Mouse (Mus musculus) hindbrain, embryonic 11.5 days (tissue): ENCODE results near the gene Cyb561d1. TPM values are rescaled to one million over a fixed set of nuclear protein-coding genes. Genes with fewer than 3 reads are reported as not detected.

Experiments
- ATAC-seq: fragments of 200-750 bp; cut with Nextera tagmentation; 2 replicates; pipeline ENCODE4 v1.8.0; 2017; ENCODE audit warnings: mild to moderate bottlenecking, moderate TSS enrichment, moderate library complexity; ENCODE audit not compliant: low FRiP score
- DNase-seq: peaks from one replicate; pipeline ENCODE4 v3.0.0-alpha.2; 2015; ENCODE audit warnings: low spot score
- H3K27ac ChIP-seq: fragments of 300-500 bp; sonication (generic); 2 replicates; pipeline ENCODE4 v1.5.1; 2014; ENCODE audit warnings: mild to moderate bottlenecking, low read depth, low read length
- H3K27me3 ChIP-seq: fragments of 300-500 bp; sonication (generic); 2 replicates; pipeline ENCODE4 v1.6.1; 2014; ENCODE audit warnings: mild to moderate bottlenecking, low read length, moderate library complexity, mixed read lengths; ENCODE audit not compliant: control insufficient read depth, insufficient read depth
- H3K36me3 ChIP-seq: fragments of 300-500 bp; sonication (generic); 2 replicates; pipeline ENCODE4 v1.6.1; 2014; ENCODE audit warnings: mild to moderate bottlenecking, low read length, moderate library complexity, mixed read lengths; ENCODE audit not compliant: control insufficient read depth, insufficient read depth
- H3K4me1 ChIP-seq: fragments of 300-500 bp; sonication (generic); replicated peaks from 2 replicates; pipeline ENCODE4 v1.6.1; 2014; ENCODE audit warnings: low read length, mixed read lengths; ENCODE audit not compliant: control insufficient read depth, insufficient read depth
- H3K4me2 ChIP-seq: fragments of 300-500 bp; sonication (generic); replicated peaks from 2 replicates; pipeline ENCODE4 v1.6.1; 2014; ENCODE audit warnings: mild to moderate bottlenecking, low read depth, low read length
- H3K4me3 ChIP-seq: fragments of 300-500 bp; sonication (generic); 2 replicates; pipeline ENCODE4 v1.5.1; 2014; ENCODE audit warnings: low read depth, low read length
- H3K9ac ChIP-seq: fragments of 300-500 bp; sonication (generic); 2 replicates; pipeline ENCODE4 v1.6.1; 2014; ENCODE audit warnings: low read depth, low read length
- H3K9me3 ChIP-seq: fragments of 300-500 bp; sonication (generic); 2 replicates; pipeline ENCODE4 v1.6.1; 2016; ENCODE audit warnings: low read length; ENCODE audit not compliant: control insufficient read depth
- WGBS: fragments of 180-500 bp; shearing (Covaris S2); extraction: QIAGEN DNeasy Blood & Tissue Kit; methylation state at CpG from one replicate; pipeline ENCODE4 v1.1.7; 2014; 5-methylcytosine and 5-hydroxymethylcytosine counted together
- polyA plus RNA-seq: library from polyadenylated mRNA; unstranded; fragments of >200 nt; fragmentation: Nextera tagmentation; extraction: Ambion mirVana; gene quantifications from 2 replicates; pipeline ENCODE4 v1.2.1, GENCODE M21; 2014

Gene Cyb561d1
- polyA plus RNA-seq, 1 experiment from 2014 or later, result 2.6 TPM

DNA sequence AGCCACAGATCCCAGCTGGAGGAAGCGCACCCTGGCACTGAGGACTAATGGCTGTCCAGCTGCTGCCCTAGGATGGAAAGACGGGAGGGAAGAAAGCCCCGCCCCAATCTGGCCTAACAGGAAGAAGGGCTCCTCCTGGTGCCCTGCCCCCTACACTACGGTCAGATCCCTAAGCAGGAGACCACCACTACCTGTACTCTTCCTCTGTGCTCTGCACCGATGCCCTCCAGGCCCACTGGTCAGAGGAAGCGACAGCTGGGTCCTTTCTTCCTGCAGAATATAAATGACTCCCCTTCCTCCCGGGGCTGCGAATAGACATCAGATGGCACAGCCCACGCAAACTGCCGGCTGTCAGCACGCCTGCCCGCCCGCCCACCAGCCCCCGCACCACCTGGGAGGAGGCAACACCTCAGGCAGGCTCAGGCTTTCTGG is 3.9 kb downstream of the Cyb561d1 start:
- peak; percentile 68 for ATAC-seq
- Histone ChIP-seq H3K4me1 (peaks cover 14% of the 10 kb centered on the region), H3K9me3 (no peaks in the 10 kb centered on the region), H3K4me3 (no peak overlapping the region), H3K36me3 (no peaks in the 10 kb centered on the region), H3K4me2 (0 out of 2 replicates have a peak overlapping the region, but pooled peaks have one; percentile 9), H3K27ac (peak overlapping the region; percentile 68), H3K9ac (no peak overlapping the region), H3K27me3 (no peaks in the 10 kb centered on the region)
- WGBS, result 16% methylated on average over 14 of the region's 14 CpGs
- peak; percentile 76 for DNase-seq

DNA sequence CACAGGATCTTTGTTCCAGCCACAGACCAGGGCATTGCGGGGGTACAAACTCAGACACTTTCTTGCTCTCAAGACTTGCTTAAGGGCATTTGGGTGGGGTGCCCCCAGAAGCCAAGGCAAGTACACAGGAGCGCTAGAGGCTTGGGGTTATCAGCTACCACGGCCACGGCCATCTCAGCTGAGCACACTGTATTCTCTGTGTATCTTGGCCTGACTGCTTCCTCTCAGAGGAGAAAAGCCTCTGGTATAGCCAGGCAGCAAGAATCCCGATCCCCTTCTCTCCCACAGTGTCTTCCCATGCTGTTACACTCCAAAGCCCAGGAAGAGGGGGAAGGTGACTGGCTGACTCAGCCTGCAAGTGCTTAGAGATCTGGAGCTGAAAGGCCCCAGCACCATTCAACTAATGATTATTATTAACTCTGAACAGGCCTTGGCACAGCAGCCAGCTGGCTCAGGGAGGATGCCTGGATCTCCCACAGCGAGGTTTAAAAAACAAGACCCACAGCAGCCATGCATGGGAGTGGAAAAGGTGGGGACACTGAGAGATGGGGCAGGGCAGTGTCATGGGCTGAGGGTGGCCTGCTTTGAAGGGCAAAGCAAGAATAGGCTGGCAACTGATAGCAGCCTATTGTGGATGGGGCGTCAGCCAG is 4.9 kb downstream of the Cyb561d1 start:
- no peak for ATAC-seq
- peaks cover 11% of the 10 kb centered on the region for H3K4me1 ChIP-seq
- WGBS, result 80% methylated on average over 7 of the region's 7 CpGs
- no peaks in the 10 kb centered on the region for H3K36me3 ChIP-seq
- H3K27ac ChIP-seq, result peak overlapping the region; percentile 68
- no peak overlapping the region for H3K4me3 ChIP-seq
- DNase-seq, result no peak
- peak overlapping the region; percentile 20; the same call in 1 of the 2 replicates for H3K9ac ChIP-seq
- no peaks in the 10 kb centered on the region for H3K9me3 ChIP-seq
- H3K27me3 ChIP-seq, result no peaks in the 10 kb centered on the region
- no peak overlapping the region for H3K4me2 ChIP-seq

DNA sequence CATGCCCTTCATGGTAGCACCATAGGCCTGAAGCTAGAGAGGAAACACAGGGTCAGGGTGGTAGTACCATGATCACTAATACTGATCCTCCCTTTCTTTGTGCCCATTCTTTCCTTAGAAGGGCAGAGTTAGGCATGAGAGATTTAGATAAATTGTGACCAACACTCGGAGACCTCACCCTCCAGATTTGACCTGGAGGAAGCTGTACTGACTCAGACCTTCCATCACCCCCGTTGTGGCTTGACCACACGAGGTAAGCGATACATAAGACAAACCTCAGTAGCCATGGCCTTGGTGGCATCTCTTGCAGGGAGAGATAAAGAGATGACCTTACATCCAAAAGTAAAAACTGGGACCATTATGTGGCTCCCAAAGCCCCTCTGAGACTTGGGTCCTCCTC is 5.7 kb downstream of the Cyb561d1 start:
- WGBS, result 86% methylated on average over 4 of the region's 4 CpGs
- DNase-seq (no peak), ATAC-seq (no peak)
- Histone ChIP-seq H3K27ac (no peak overlapping the region), H3K36me3 (no peaks in the 10 kb centered on the region), H3K4me3 (no peak overlapping the region), H3K4me2 (no peak overlapping the region), H3K4me1 (peaks cover 11% of the 10 kb centered on the region), H3K27me3 (no peaks in the 10 kb centered on the region), H3K9me3 (no peaks in the 10 kb centered on the region), H3K9ac (no peak overlapping the region)

DNA sequence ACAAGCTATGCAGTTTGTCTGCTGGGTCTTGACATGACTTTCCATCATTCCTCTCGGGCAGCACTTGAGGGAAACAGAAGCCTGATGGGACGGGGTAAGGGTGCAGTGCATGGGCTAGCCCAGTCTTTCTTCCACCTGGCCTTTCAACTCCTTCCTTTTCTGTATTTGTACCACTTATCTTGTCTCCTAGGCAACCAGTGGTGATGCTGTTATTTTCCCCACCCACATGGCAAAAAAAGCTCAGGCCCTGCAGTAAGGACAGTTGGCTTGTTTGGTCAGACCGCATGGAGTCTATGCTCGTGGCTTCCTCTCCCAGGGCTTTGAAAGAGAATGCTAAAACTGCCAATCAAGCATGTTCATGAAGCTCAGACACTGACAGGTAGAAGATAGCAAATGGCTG is 7.3 kb downstream of the Cyb561d1 start:
- 78% methylated on average over 4 of the region's 4 CpGs for WGBS
- ATAC-seq (no peak), DNase-seq (no peak)
- Histone ChIP-seq H3K4me2 (no peak overlapping the region), H3K4me1 (peaks cover 11% of the 10 kb centered on the region), H3K9me3 (no peaks in the 10 kb centered on the region), H3K27ac (no peak overlapping the region), H3K27me3 (no peaks in the 10 kb centered on the region), H3K4me3 (no peak overlapping the region), H3K9ac (no peak overlapping the region), H3K36me3 (no peaks in the 10 kb centered on the region)

DNA sequence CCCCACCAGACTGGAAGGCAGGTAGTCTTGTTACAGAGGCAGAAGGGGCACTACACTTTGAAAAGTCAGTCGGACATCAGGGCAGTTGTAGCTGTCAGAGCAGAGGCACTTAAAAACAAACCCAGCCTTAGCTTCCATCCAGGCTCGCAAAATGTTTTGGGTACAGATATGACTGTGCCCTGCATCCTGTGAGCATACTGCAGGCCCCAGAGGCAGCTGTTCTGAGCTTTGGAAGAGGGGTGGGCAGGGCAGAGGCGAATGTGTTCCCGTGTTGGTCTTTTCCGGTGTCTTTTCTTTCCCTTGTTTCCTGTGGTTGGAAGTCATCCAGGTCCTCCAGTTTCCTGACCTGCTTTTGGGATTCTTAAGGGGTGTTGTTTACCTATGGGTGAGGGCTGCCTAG is 11.1 kb downstream of the Cyb561d1 start:
- no peaks in the 10 kb centered on the region for H3K9me3 ChIP-seq
- no peaks in the 10 kb centered on the region for H3K36me3 ChIP-seq
- WGBS, result 81% methylated on average over 5 of the region's 5 CpGs
- no peaks in the 10 kb centered on the region for H3K27me3 ChIP-seq
- no peak overlapping the region for H3K4me3 ChIP-seq
- DNase-seq (no peak), ATAC-seq (no peak)
- no peaks in the 10 kb centered on the region; the same call in 1 of the 2 replicates for H3K4me1 ChIP-seq
- peak overlapping the region; percentile 7; the same call in 1 of the 2 replicates for H3K9ac ChIP-seq
- no peak overlapping the region for H3K27ac ChIP-seq
- no peak overlapping the region for H3K4me2 ChIP-seq

DNA sequence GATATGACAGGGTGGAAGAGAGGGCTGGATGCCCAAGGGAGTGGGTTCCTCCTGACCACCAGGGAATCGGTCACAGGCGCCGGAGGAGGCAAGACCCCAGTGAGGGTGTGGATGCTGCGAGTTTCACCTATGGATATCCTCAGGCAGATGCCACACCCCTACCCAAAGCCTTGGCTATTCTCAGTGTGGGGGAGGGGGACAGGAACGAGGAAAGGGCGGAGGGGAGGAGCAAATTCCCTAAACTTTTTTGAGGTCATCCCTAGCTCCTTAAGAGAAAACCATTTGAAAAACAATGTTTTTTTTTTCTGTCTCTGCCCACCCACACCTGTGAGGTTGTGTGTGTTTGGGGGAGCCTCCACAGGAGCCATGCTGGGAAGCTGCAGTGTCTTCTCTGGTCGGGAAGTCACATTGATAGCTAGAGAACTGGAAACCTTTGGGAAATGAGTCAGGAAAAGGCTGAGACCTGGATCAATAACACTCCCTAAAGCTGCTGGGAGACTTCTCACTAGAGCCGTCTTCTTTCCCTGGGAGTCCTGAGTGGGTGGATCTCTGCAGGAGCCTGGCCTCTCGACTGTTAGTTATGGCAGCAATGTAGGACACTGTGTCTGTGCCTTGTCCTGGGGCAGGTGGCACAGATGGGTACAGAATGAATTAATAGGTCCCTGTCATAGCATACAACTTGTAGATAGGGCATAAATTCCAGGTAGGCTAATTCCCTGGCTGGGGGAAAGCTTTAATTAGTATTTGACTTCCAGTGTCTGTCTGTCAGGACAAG is 12.1 kb downstream of the Cyb561d1 start:
- H3K9ac ChIP-seq, result no peak overlapping the region
- H3K9me3 ChIP-seq, result no peaks in the 10 kb centered on the region
- no peaks in the 10 kb centered on the region; the same call in 1 of the 2 replicates for H3K4me1 ChIP-seq
- H3K36me3 ChIP-seq, result no peaks in the 10 kb centered on the region
- H3K27ac ChIP-seq, result no peak overlapping the region
- ATAC-seq (no peak), DNase-seq (no peak)
- H3K4me2 ChIP-seq, result no peak overlapping the region
- 71% methylated on average over 9 of the region's 9 CpGs for WGBS
- no peak overlapping the region for H3K4me3 ChIP-seq
- no peaks in the 10 kb centered on the region for H3K27me3 ChIP-seq

DNA sequence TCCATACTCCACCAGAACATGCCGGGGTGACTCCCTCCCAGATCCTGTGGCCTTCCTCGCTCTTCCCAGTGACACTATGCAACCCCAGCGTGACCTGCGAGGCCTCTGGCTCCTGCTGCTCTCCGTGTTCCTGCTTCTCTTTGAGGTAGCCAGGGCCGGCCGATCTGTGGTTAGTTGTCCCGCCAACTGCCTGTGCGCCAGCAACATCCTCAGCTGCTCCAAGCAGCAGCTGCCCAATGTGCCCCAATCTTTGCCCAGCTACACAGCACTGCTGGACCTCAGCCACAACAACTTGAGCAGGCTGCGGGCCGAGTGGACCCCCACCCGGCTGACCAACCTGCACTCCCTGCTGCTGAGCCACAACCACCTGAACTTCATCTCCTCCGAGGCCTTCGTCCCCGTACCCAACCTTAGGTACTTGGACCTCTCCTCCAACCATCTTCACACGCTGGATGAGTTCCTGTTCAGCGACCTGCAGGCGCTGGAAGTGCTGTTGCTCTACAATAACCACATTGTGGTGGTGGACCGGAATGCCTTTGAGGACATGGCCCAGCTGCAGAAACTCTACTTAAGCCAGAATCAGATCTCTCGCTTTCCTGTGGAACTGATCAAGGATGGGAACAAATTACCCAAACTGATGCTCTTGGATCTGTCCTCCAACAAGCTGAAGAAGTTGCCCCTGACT is 13.8 kb downstream of the Cyb561d1 start:
- Histone ChIP-seq H3K27me3 (no peaks in the 10 kb centered on the region), H3K9me3 (no peaks in the 10 kb centered on the region), H3K4me1 (no peaks in the 10 kb centered on the region; the same call in 1 of the 2 replicates), H3K36me3 (no peaks in the 10 kb centered on the region), H3K4me3 (peak overlapping the region; percentile 72; the same call in 1 of the 2 replicates), H3K9ac (no peak overlapping the region), H3K4me2 (no peak overlapping the region; the same call in 1 of the 2 replicates), H3K27ac (no peak overlapping the region)
- 53% methylated on average over 20 of the region's 20 CpGs for WGBS
- ATAC-seq (peak; percentile 28; the same call in 1 of the 2 replicates), DNase-seq (no peak)

DNA sequence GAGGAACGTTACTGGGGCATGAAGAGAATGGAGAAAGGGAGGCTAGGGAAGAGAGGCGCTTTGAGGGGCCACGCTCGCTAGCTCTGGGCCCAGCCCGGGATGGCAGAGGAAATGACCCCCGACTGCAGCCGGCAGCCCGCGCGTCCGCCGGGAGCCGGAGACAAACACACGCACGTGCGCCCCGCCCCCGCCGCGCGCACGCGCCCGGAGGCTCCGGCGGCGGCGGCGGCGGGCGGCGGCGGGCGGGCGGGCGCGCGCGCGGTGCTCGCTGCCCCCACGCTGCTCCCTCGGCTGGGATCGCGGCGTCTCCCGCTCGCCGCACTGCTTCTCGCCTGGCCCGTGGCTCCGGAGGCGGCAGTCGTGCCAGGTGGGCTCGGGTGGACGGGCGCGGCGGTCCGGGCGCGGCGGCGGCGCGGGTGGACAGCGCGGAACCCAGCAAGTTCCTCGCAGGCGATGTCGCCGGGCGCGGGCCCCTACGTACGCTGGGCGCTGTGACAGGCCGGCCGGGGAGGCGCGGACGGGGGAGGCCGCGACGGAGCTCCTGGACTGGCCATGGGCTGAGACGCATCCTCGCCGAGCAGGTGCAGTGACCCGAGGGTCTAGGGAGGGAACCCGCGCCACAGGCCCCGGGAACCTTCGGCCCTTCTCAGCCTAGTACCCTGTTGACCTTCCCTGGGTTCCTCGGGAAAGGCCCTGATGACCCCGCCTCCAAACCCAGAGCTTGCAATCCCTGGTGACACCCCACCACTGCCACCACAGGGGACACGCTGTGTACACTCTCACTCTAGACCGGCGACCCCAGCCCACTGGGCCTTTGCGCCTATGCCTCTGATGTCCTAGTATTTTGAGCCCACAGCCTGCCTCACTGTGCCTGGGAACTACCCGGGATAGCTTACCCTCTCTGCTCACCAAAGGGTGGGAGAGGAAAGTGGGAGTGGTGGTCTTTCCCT is 14.6 kb downstream of the Cyb561d1 start, which contains the start of gene Amigo1:
Amigo1 (plus strand) TSS at position 238 of the 950 bp plus-strand sequence.
- ATAC-seq, result peak; percentile 74
- Histone ChIP-seq H3K36me3 (no peaks in the 10 kb centered on the region), H3K4me2 (peak within 1 kb of the TSS; percentile 97), H3K9ac (peak within 1 kb of the TSS; percentile 71), H3K9me3 (no peaks in the 10 kb centered on the region), H3K4me1 (no peaks in the 10 kb centered on the region; the same call in 1 of the 2 replicates), H3K27me3 (no peaks in the 10 kb centered on the region), H3K4me3 (peak within 1 kb of the TSS; percentile 72), H3K27ac (peak within 1 kb of the TSS; percentile 36; the same call in 1 of the 2 replicates)
- peak; percentile 76 for DNase-seq
- WGBS, result under 1% methylated on average over 64 of the region's 100 CpGs
